Mouse (Mus musculus) liver, embryonic 15.5 days (tissue): ENCODE results near the gene Cwh43. TPM values are rescaled to one million over a fixed set of nuclear protein-coding genes. Genes with fewer than 3 reads are reported as not detected.

Experiments used
- ATAC-seq: fragments of 200-750 bp; cut with Nextera tagmentation; 2 replicates; pipeline ENCODE4 v1.8.0; 2017; ENCODE audit warnings: moderate number of reproducible peaks, mild to moderate bottlenecking, moderate library complexity; ENCODE audit not compliant: insufficient read depth
- H3K27ac ChIP-seq: fragments of 300-500 bp; sonication (generic); replicated peaks from 2 replicates; pipeline ENCODE4 v1.5.1; 2015; ENCODE audit warnings: mild to moderate bottlenecking, inconsistent platforms
- H3K27me3 ChIP-seq: fragments of 300-500 bp; sonication (generic); 2 replicates; pipeline ENCODE4 v1.6.1; 2015; ENCODE audit warnings: mild to moderate bottlenecking, inconsistent platforms
- H3K36me3 ChIP-seq: fragments of 300-500 bp; sonication (generic); replicated peaks from 2 replicates; pipeline ENCODE4 v1.6.1; 2015; ENCODE audit warnings: moderate library complexity, mild to moderate bottlenecking, inconsistent platforms
- H3K4me1 ChIP-seq: fragments of 300-500 bp; sonication (generic); replicated peaks from 2 replicates; pipeline ENCODE4 v1.6.1; 2015; ENCODE audit warnings: inconsistent platforms
- H3K4me2 ChIP-seq: fragments of 300-500 bp; sonication (generic); 2 replicates; pipeline ENCODE4 v1.6.1; 2015; ENCODE audit warnings: moderate library complexity, mild to moderate bottlenecking, inconsistent platforms
- H3K4me3 ChIP-seq: fragments of 300-500 bp; sonication (generic); replicated peaks from 2 replicates; pipeline ENCODE4 v1.5.1; 2015; ENCODE audit warnings: mild to moderate bottlenecking, inconsistent platforms
- H3K9ac ChIP-seq: fragments of 300-500 bp; sonication (generic); 2 replicates; pipeline ENCODE4 v1.6.1; 2015; ENCODE audit warnings: moderate library complexity, mild to moderate bottlenecking, inconsistent platforms
- H3K9me3 ChIP-seq: fragments of 300-500 bp; sonication (generic); replicated peaks from 2 replicates; pipeline ENCODE4 v1.6.1; 2016; ENCODE audit warnings: inconsistent platforms
- WGBS: fragments of 180-500 bp; shearing (Covaris S2); methylation state at CpG from one replicate; pipeline ENCODE4 v1.1.7; 2015; ENCODE audit warnings: mixed read lengths; ENCODE audit not compliant: insufficient replicate concordance; 5-methylcytosine and 5-hydroxymethylcytosine counted together
- polyA plus RNA-seq: library from polyadenylated mRNA; unstranded; fragments of >200 nt; fragmentation: Nextera tagmentation; extraction: Ambion mirVana; gene quantifications from 2 replicates; pipeline ENCODE4 v1.2.1, GENCODE M21; 2015

Cwh43 gene
- not detected in 2 replicates for polyA plus RNA-seq

- Histone ChIP-seq H3K27ac (no peak within 1 kb of the TSS), H3K9me3 (no peaks in the 10 kb centered on the region), H3K9ac (no peak within 1 kb of the TSS), H3K4me1 (no peaks in the 10 kb centered on the region), H3K4me3 (no peak within 1 kb of the TSS), H3K27me3 (peaks cover 63% of the 10 kb centered on the region), H3K36me3 (no peaks in the 10 kb centered on the region), H3K4me2 (no peak within 1 kb of the TSS)
- ATAC-seq = no peak
- 5% methylated on average over 49 of the region's 49 CpGs for WGBS
Measured at GRCm38 (mm10) chr5:73405981-73406722, at the start of gene Cwh43. Gene Cwh43 (plus strand): TSS chr5:73406075.

GRCm38 (mm10) chr5:73359134-73359751, 46.6 kb upstream of the Cwh43 start:
- Histone ChIP-seq H3K9me3 (no peaks in the 10 kb centered on the region), H3K4me1 (peaks cover 58% of the 10 kb centered on the region), H3K27me3 (peaks cover 34% of the 10 kb centered on the region), H3K27ac (no peak overlapping the region), H3K4me2 (peak overlapping the region; percentile 37), H3K4me3 (no peak overlapping the region; the same call in 1 of the 2 replicates), H3K9ac (0 out of 2 replicates have a peak overlapping the region, but pooled peaks have one; percentile 2), H3K36me3 (no peaks in the 10 kb centered on the region)
- no peak for ATAC-seq
- WGBS = 60% methylated on average over 6 of the region's 6 CpGs

- Histone ChIP-seq H3K36me3 (no peaks in the 10 kb centered on the region), H3K27me3 (peaks cover 34% of the 10 kb centered on the region), H3K9me3 (no peaks in the 10 kb centered on the region), H3K4me2 (peak overlapping the region; percentile 37), H3K9ac (0 out of 2 replicates have a peak overlapping the region, but pooled peaks have one; percentile 2), H3K27ac (no peak overlapping the region), H3K4me3 (peak overlapping the region; percentile 11), H3K4me1 (peaks cover 58% of the 10 kb centered on the region)
- ATAC-seq = no peak
- WGBS = 40% methylated on average over 12 of the region's 12 CpGs
Measured at GRCm38 (mm10) chr5:73359752-73360141, 46.1 kb upstream of the Cwh43 start.

- peak overlapping the region; percentile 37 for H3K4me2 ChIP-seq
- H3K9me3 ChIP-seq = no peaks in the 10 kb centered on the region
- H3K4me1 ChIP-seq = peaks cover 58% of the 10 kb centered on the region
- no peak overlapping the region for H3K9ac ChIP-seq
- H3K27ac ChIP-seq = no peak overlapping the region
- peak overlapping the region; percentile 11 for H3K4me3 ChIP-seq
- 34% methylated on average over 12 of the region's 12 CpGs for whole genome bisulfite sequencing
- no peak for ATAC-seq
- H3K27me3 ChIP-seq = peaks cover 34% of the 10 kb centered on the region
- no peaks in the 10 kb centered on the region for H3K36me3 ChIP-seq
Measured at GRCm38 (mm10) chr5:73360240-73360639, 45.6 kb upstream of the Cwh43 start.

- WGBS = 75% methylated on average over 7 of the region's 7 CpGs
- Histone ChIP-seq H3K4me2 (no peak overlapping the region), H3K9me3 (no peaks in the 10 kb centered on the region), H3K4me3 (no peak overlapping the region), H3K27ac (no peak overlapping the region), H3K9ac (no peak overlapping the region), H3K4me1 (peaks cover 41% of the 10 kb centered on the region), H3K27me3 (peaks cover 37% of the 10 kb centered on the region), H3K36me3 (no peaks in the 10 kb centered on the region)
- ATAC-seq = no peak
Measured at GRCm38 (mm10) chr5:73362338-73362737, 43.5 kb upstream of the Cwh43 start.

GRCm38 (mm10) chr5:73362791-73363190, 43.1 kb upstream of the Cwh43 start:
- Histone ChIP-seq H3K27me3 (peaks cover 39% of the 10 kb centered on the region), H3K9me3 (no peaks in the 10 kb centered on the region), H3K4me2 (no peak overlapping the region), H3K27ac (peak overlapping the region; percentile 31; the same call in 1 of the 2 replicates), H3K36me3 (no peaks in the 10 kb centered on the region), H3K4me3 (no peak overlapping the region), H3K4me1 (peaks cover 41% of the 10 kb centered on the region), H3K9ac (no peak overlapping the region)
- no peak for ATAC-seq
- 82% methylated on average over 5 of the region's 5 CpGs for WGBS

- Histone ChIP-seq H3K27ac (peak overlapping the region; percentile 75), H3K27me3 (peaks cover 34% of the 10 kb centered on the region), H3K4me1 (peaks cover 36% of the 10 kb centered on the region), H3K4me3 (no peak overlapping the region), H3K9me3 (no peaks in the 10 kb centered on the region), H3K36me3 (no peaks in the 10 kb centered on the region), H3K9ac (peak overlapping the region; percentile 16; the same call in 1 of the 2 replicates), H3K4me2 (peak overlapping the region; percentile 47)
- peak; percentile 93 for ATAC-seq
- 80% methylated on average over 2 of the region's 2 CpGs for WGBS
Measured at GRCm38 (mm10) chr5:73364107-73364864, 41.6 kb upstream of the Cwh43 start.

GRCm38 (mm10) chr5:73367906-73368305, 38.0 kb upstream of the Cwh43 start:
- ATAC-seq = no peak

GRCm38 (mm10) chr5:73368845-73369447, 36.9 kb upstream of the Cwh43 start:
- WGBS = 69% methylated on average over 10 of the region's 10 CpGs
- Histone ChIP-seq H3K27me3 (peaks cover 22% of the 10 kb centered on the region), H3K4me1 (peaks cover 17% of the 10 kb centered on the region), H3K9ac (no peak overlapping the region), H3K4me2 (no peak overlapping the region), H3K36me3 (no peaks in the 10 kb centered on the region), H3K27ac (no peak overlapping the region), H3K4me3 (no peak overlapping the region), H3K9me3 (no peaks in the 10 kb centered on the region)
- ATAC-seq = no peak

More at GRCm38 (mm10) chr5:73367906-73368305, 38.0 kb upstream of the Cwh43 start:
- Histone ChIP-seq H3K27ac (no peak overlapping the region), H3K4me3 (no peak overlapping the region), H3K27me3 (peaks cover 21% of the 10 kb centered on the region), H3K4me2 (no peak overlapping the region), H3K9ac (no peak overlapping the region), H3K4me1 (peaks cover 28% of the 10 kb centered on the region), H3K9me3 (no peaks in the 10 kb centered on the region), H3K36me3 (no peaks in the 10 kb centered on the region)
- 71% methylated on average over 4 of the region's 4 CpGs for WGBS

- Histone ChIP-seq H3K4me3 (no peak overlapping the region), H3K4me2 (no peak overlapping the region), H3K27ac (no peak overlapping the region), H3K36me3 (no peaks in the 10 kb centered on the region), H3K27me3 (peaks cover 27% of the 10 kb centered on the region), H3K9ac (no peak overlapping the region), H3K4me1 (peaks cover 10% of the 10 kb centered on the region), H3K9me3 (no peaks in the 10 kb centered on the region)
- WGBS = 56% methylated on average over 3 of the region's 3 CpGs
- ATAC-seq = no peak
Measured at GRCm38 (mm10) chr5:73369731-73370130, 36.1 kb upstream of the Cwh43 start.
